Mouse (Mus musculus): Measurements from ENCODE around the gene Itch.
"Not testable (repeated sequence)": the region's sequence is repeated elsewhere in the genome, so short reads cannot be mapped to it uniquely, and the experiment has no call there.

Itch gene

GRCm38 (mm10) chr2:155142025-155142555 is 8.8 kb downstream of the Itch start:
- no peak for DNase-seq (ENCODE audit: low spot score in 2 of 2)

- DNase-seq (ENCODE audit: low spot score in 2 of 2) = not testable (repeated sequence)
Measured at GRCm38 (mm10) chr2:155149296-155149695, 16.0 kb downstream of the Itch start.

GRCm38 (mm10) chr2:155207419-155207818 is 74.1 kb downstream of the Itch start:
- peak in 1 of 2 experiments; percentile 17 for DNase-seq (ENCODE audit: low spot score in 2 of 2)

GRCm38 (mm10) chr2:155223145-155223544 is 89.8 kb downstream of the Itch start:
- no peak for DNase-seq (ENCODE audit: low spot score in 2 of 2)

GRCm38 (mm10) chr2:155224721-155225120 is 91.4 kb downstream of the Itch start:
- DNase-seq (ENCODE audit: low spot score in 2 of 2) = peak; percentile 31 to 59

- DNase-seq (ENCODE audit: low spot score in 2 of 2) = no peak
Measured at GRCm38 (mm10) chr2:155235746-155236361, 102.5 kb downstream of the Itch start.

- peak; percentile 98 to 99 for DNase-seq (ENCODE audit: low spot score in 2 of 2)
Measured at GRCm38 (mm10) chr2:155236362-155236992, 103.2 kb downstream of the Itch start, which contains the start of gene Dynlrb1. Gene Dynlrb1 (plus strand): TSS chr2:155236533.

- no peak for DNase-seq (ENCODE audit: low spot score in 2 of 2)
Measured at GRCm38 (mm10) chr2:155237276-155237675, 104.0 kb downstream of the Itch start.

GRCm38 (mm10) chr2:155240915-155241314 is 107.6 kb downstream of the Itch start:
- peak in 1 of 2 experiments; percentile 38 for DNase-seq (ENCODE audit: low spot score in 2 of 2)

- DNase-seq (ENCODE audit: low spot score in 2 of 2) = peak; percentile 19 to 45
Measured at GRCm38 (mm10) chr2:155242296-155242855, 109.1 kb downstream of the Itch start.

GRCm38 (mm10) chr2:155246231-155246630 is 112.9 kb downstream of the Itch start:
- DNase-seq (ENCODE audit: low spot score in 2 of 2) = peak in 1 of 2 experiments; percentile 35

GRCm38 (mm10) chr2:155248206-155248605 is 114.9 kb downstream of the Itch start:
- no peak for DNase-seq (ENCODE audit: low spot score in 2 of 2)

GRCm38 (mm10) chr2:155248718-155249117 is 115.4 kb downstream of the Itch start:
- DNase-seq (ENCODE audit: low spot score in 2 of 2) = no peak

- no peak for DNase-seq (ENCODE audit: low spot score in 2 of 2)
Measured at GRCm38 (mm10) chr2:155249588-155249987, 116.3 kb downstream of the Itch start.

GRCm38 (mm10) chr2:155265526-155265925 is 132.2 kb downstream of the Itch start:
- no peak for DNase-seq (ENCODE audit: low spot score in 2 of 2)

GRCm38 (mm10) chr2:155266896-155267295 is 133.6 kb downstream of the Itch start:
- DNase-seq (ENCODE audit: low spot score in 2 of 2) = no peak

GRCm38 (mm10) chr2:155271957-155272356 is 138.6 kb downstream of the Itch start:
- DNase-seq (ENCODE audit: low spot score in 2 of 2) = no peak

GRCm38 (mm10) chr2:155272396-155273170 is 139.3 kb downstream of the Itch start:
- no peak for DNase-seq (ENCODE audit: low spot score in 2 of 2)

- DNase-seq (ENCODE audit: low spot score in 2 of 2) = no peak
Measured at GRCm38 (mm10) chr2:155273603-155274002, 140.3 kb downstream of the Itch start.

- peak; percentile 94 to 96 for DNase-seq (ENCODE audit: low spot score in 2 of 2)
Measured at GRCm38 (mm10) chr2:155276195-155276594, 142.9 kb downstream of the Itch start, which contains the start of gene Map1lc3a. Gene Map1lc3a (plus strand): TSS chr2:155276297.

Measured in heart, adult 9 months (tissue).